Mouse (Mus musculus) induced T-regulatory cell, adult 2 months (primary cell): ENCODE results near the gene Tmem170b.

Experiments used
- DNase-seq: peaks from one replicate; pipeline ENCODE4 v3.0.0-alpha.2; 2012; ENCODE audit warnings: low read depth

Gene Tmem170b

GRCm38 (mm10) chr13:41605099-41606010 lies at the start of gene Tmem170b:
Gene Tmem170b, plus strand, starts transcription at chr13:41605907.
- peak; percentile 97 for DNase-seq

GRCm38 (mm10) chr13:41561024-41561423 lies 44.7 kb upstream of the Tmem170b start:
- DNase-seq = no peak

GRCm38 (mm10) chr13:41568421-41568820 lies 37.3 kb upstream of the Tmem170b start:
- no peak for DNase-seq

GRCm38 (mm10) chr13:41568926-41569325 lies 36.8 kb upstream of the Tmem170b start:
- DNase-seq = no peak

- DNase-seq = no peak
These were observed 35.9 kb upstream of the Tmem170b start for GRCm38 (mm10) chr13:41569776-41570175.

GRCm38 (mm10) chr13:41571368-41572350 lies 34.0 kb upstream of the Tmem170b start:
- peak; percentile 98 for DNase-seq

- no peak for DNase-seq
These were observed 33.4 kb upstream of the Tmem170b start for GRCm38 (mm10) chr13:41572351-41572735.

GRCm38 (mm10) chr13:41573126-41573846 lies 32.4 kb upstream of the Tmem170b start:
- peak; percentile 46 for DNase-seq

- no peak for DNase-seq
These were observed 24.6 kb upstream of the Tmem170b start for GRCm38 (mm10) chr13:41581058-41581457.

- peak; percentile 82 for DNase-seq
These were observed 21.9 kb upstream of the Tmem170b start for GRCm38 (mm10) chr13:41583666-41584357.

- DNase-seq = peak; percentile 64
These were observed 21.4 kb upstream of the Tmem170b start for GRCm38 (mm10) chr13:41584358-41584680.

GRCm38 (mm10) chr13:41584896-41585295 lies 20.8 kb upstream of the Tmem170b start:
- no peak for DNase-seq

GRCm38 (mm10) chr13:41596678-41597077 lies 9.0 kb upstream of the Tmem170b start:
- DNase-seq = no peak

- DNase-seq = no peak
These were observed 5.7 kb upstream of the Tmem170b start for GRCm38 (mm10) chr13:41599977-41600376.

- DNase-seq = peak; percentile 31
These were observed 4.7 kb upstream of the Tmem170b start for GRCm38 (mm10) chr13:41601056-41601455.

GRCm38 (mm10) chr13:41603921-41604466 lies 1.7 kb upstream of the Tmem170b start:
- no peak for DNase-seq

GRCm38 (mm10) chr13:41606081-41607000 lies 634 bp downstream of the Tmem170b start:
- peak; percentile 82 for DNase-seq

- DNase-seq = no peak
These were observed 1.9 kb downstream of the Tmem170b start for GRCm38 (mm10) chr13:41607589-41607988.

- peak; percentile 25 for DNase-seq
These were observed 2.9 kb downstream of the Tmem170b start for GRCm38 (mm10) chr13:41608559-41608958.

- DNase-seq = no peak
These were observed 5.3 kb downstream of the Tmem170b start for GRCm38 (mm10) chr13:41611046-41611445.
